ENCODE assay signal across 19 mouse cellular contexts in genomic region chr10:68057841-68058240, GRCm38 (mm10).
DNase-seq lines count a peak whose midpoint lies in the region; ATAC-seq and TF ChIP-seq lines count a peak whose summit lies in the region.
"Had no signal": no experiment of that assay in that cellular context is flagged by ENCODE, and none has a peak within 500 bp of the region (broad histone marks: within the 10 kb centered on the region; RNA-seq: fewer than 3 reads in every experiment).

No protein-coding gene starts in this region.

- no peaks in the 10 kb centered on the region for H3K36me3 ChIP-seq in liver, adult 2 months (ENCODE audit: control insufficient read depth, insufficient read depth, low read length)
- H3K36me3 ChIP-seq in lung, embryonic 15.5 days: no peaks in the 10 kb centered on the region
- H3K36me3 ChIP-seq: embryonic facial prominence, embryonic 15.5 days; heart, embryonic 15.5 days; limb, embryonic 10.5 days had no signal

- H3K4me3 ChIP-seq in liver, adult 2 months (ENCODE audit: insufficient read depth, low read depth, low read length): no peak overlapping the region
- no peak overlapping the region for H3K4me3 ChIP-seq in lung, embryonic 15.5 days
- H3K4me3 ChIP-seq in layer of hippocampus, adult 2 months: no peak overlapping the region
- H3K4me3 ChIP-seq: embryonic facial prominence, embryonic 15.5 days; forebrain, embryonic 13.5 days; heart, embryonic 15.5 days; limb, embryonic 10.5 days had no signal

- no peak overlapping the region for H3K9ac ChIP-seq in liver, adult 2 months (ENCODE audit: low read depth, low read length)
- H3K9ac ChIP-seq in lung, embryonic 15.5 days: no peak overlapping the region
- H3K9ac ChIP-seq: embryonic facial prominence, embryonic 15.5 days; forebrain, embryonic 13.5 days; heart, embryonic 15.5 days had no signal

- no peak for TF ChIP-seq POLR2A in liver, adult 2 months (IDR thresholded peaks at IDR 0.05; ENCODE audit: extremely low read depth, insufficient read depth, low read length)

- no peaks in the 10 kb centered on the region for H3K79me2 ChIP-seq in liver, adult 2 months (ENCODE audit: control insufficient read depth, insufficient read depth, low read length)

- H3K4me2 ChIP-seq in lung, embryonic 15.5 days: no peak overlapping the region
- H3K4me2 ChIP-seq: embryonic facial prominence, embryonic 15.5 days; forebrain, embryonic 13.5 days; heart, embryonic 15.5 days had no signal

- no peaks in the 10 kb centered on the region for H3K9me3 ChIP-seq in lung, embryonic 15.5 days
- H3K9me3 ChIP-seq: embryonic facial prominence, embryonic 15.5 days; forebrain, embryonic 13.5 days; heart, embryonic 15.5 days; limb, embryonic 10.5 days had no signal

- ATAC-seq in lung, embryonic 15.5 days (ENCODE audit: borderline replicate concordance, extremely low read depth, low FRiP score, low TSS enrichment): peak; percentile 53
- peak; percentile 90 for ATAC-seq in megakaryocyte progenitor cell, adult 5-6 weeks (replicated peaks; ENCODE audit: poor library complexity)
- no peak for ATAC-seq in activated CD4-positive, CD25-positive, alpha-beta regulatory T cell, adult 4 months
- ATAC-seq: forebrain, embryonic 13.5 days; hindbrain, postnatal 0 days; midbrain, embryonic 16.5 days had no signal

- H3K27ac ChIP-seq in liver, adult 2 months (replicated peaks; ENCODE audit: insufficient read depth, low read depth, low read length): no peak overlapping the region; the same call in 1 of the 2 replicates
- 0 out of 2 replicates have a peak overlapping the region, but pooled peaks have one; percentile 4 for H3K27ac ChIP-seq in lung, embryonic 15.5 days
- no peak overlapping the region for H3K27ac ChIP-seq in layer of hippocampus, adult 2 months
- H3K27ac ChIP-seq: embryonic facial prominence, embryonic 15.5 days; forebrain, embryonic 13.5 days; heart, embryonic 15.5 days; hindbrain, postnatal 0 days; limb, embryonic 10.5 days had no signal

- peak; percentile 100 for DNase-seq in liver, adult 2 months (ENCODE audit: extremely low read depth, low read depth, low spot score)
- no peak for DNase-seq in liver
- peak; percentile 100 for DNase-seq in gonadal fat pad, adult 2 months (ENCODE audit: low read depth)
- DNase-seq in left cerebral cortex, postnatal 25 days (ENCODE audit: low spot score in 2 of 2): no peak
- DNase-seq in layer of hippocampus, adult 2 months (ENCODE audit: low spot score in 2 of 2): no peak
- DNase-seq: cerebellum, adult 8-10 months; embryo, embryonic 11 days; kidney, adult 11 months; kidney, postnatal 10 days; right cerebral cortex, adult 18-20 months had no signal

- H3K27me3 ChIP-seq in liver, adult 2 months (ENCODE audit: control insufficient read depth, insufficient read depth, low read length): no peaks in the 10 kb centered on the region
- H3K27me3 ChIP-seq in lung, embryonic 15.5 days: no peaks in the 10 kb centered on the region
- H3K27me3 ChIP-seq: embryonic facial prominence, embryonic 15.5 days; forebrain, embryonic 13.5 days; heart, embryonic 15.5 days had no signal

- 24% methylated on average over 3 of the region's 3 CpGs for WGBS in liver, adult 2 months
- 79% methylated on average over 3 of the region's 3 CpGs for WGBS in lung, embryonic 15.5 days

- peaks cover 14% of the 10 kb centered on the region for H3K4me1 ChIP-seq in liver, adult 2 months (ENCODE audit: control insufficient read depth, insufficient read depth, low read length)
- peaks cover 13% of the 10 kb centered on the region for H3K4me1 ChIP-seq in lung, embryonic 15.5 days
- H3K4me1 ChIP-seq: embryonic facial prominence, embryonic 15.5 days had no signal

- intact Hi-C loops in left cerebral cortex, postnatal 25 days (cut with DNase I): no loop called here

- no peak for TF ChIP-seq CTCF in liver, adult 2 months (IDR thresholded peaks at IDR 0.05; ENCODE audit: low read depth, low read length)
- no peak for TF ChIP-seq CTCF in layer of hippocampus, adult 2 months (conservative IDR thresholded peaks at IDR 0.05)

Comparison
In these comparisons a context has a peak if more than half of its experiments do, and no peak if none do; other contexts are left out.
1. DNase-seq: peak in liver, adult 2 months (single experiment) and gonadal fat pad, adult 2 months (single experiment); none in liver (single experiment), left cerebral cortex, postnatal 25 days (0 of 2) and layer of hippocampus, adult 2 months (0 of 2).